Comparison of ENCODE assay signal across 8 mouse cellular contexts in the genomic region with DNA sequence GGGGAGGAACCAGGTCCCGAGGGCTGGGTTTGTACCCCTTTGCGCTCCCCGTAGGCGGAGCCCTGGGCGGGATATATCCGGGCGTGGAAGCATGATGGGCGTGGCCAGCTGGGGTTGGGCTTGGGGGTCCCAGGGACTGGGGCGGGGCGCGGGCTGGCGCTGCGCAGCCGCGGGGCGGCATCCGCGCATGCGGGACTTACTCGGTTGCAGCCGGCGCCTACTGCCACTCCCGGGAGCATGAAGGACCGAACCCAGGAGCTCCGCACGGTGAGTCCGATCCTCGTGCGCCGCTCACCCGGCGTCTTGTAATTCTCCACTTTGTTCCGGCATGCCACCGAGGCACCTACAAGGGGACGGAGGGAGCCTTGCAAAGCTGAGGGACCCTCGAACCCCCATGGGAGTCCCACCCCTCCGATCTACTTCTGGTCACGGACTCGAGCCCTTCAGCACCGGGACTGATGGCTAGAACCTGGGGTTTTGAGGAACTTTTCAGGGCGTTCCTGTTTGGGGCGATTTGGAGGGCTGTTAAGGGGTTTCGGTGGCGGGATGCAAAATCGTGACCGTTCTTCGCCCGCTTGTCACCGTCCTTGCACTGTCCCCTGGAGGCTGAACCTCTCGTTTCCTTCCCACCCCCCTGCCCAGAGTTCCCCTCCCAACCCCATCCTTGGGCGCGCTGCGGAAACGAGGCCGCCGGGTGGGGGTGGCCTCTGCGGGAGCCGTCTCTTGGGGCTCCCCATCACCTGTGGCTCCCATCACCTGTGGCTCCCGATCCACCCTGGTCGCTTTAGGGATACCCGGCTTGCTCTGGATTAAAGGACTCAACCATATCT. TPM values are rescaled to one million over a fixed set of nuclear protein-coding genes. Genes with fewer than 3 reads are reported as not detected.
A peak's percentile ranks its signal among the peaks of the same experiment; 100 is the strongest.
DNase-seq lines count a peak whose midpoint lies in the region; ATAC-seq and TF ChIP-seq lines count a peak whose summit lies in the region.

A gene (plus strand): TSS at position 139 of the 830 bp plus-strand sequence.

- H3K4me1 ChIP-seq in bone marrow macrophage, adult 2 months (ENCODE audit: control insufficient read depth, insufficient read depth, low read length) = peaks cover 11% of the 10 kb centered on the region
- peaks cover 37% of the 10 kb centered on the region for H3K4me1 ChIP-seq in forebrain, embryonic 10.5 days
- peaks cover 27 to 41% of the 10 kb centered on the region in 2 experiments for H3K4me1 ChIP-seq in heart, embryonic 14.5 days (ENCODE audit: control insufficient read depth in 2 of 2, insufficient read depth in 2 of 2, low read length in 2 of 2)
- H3K4me1 ChIP-seq in liver, embryonic 14.5 days (replicated peaks; ENCODE audit: control insufficient read depth in 2 of 2, insufficient read depth in 2 of 2, low read length in 1 of 2) = peaks cover 5 to 17% of the 10 kb centered on the region in 2 experiments; a peak in 3 of 4 replicates
- peaks cover 21% of the 10 kb centered on the region for H3K4me1 ChIP-seq in neural tube, embryonic 12.5 days
- peaks cover 2% of the 10 kb centered on the region; the same call in 1 of the 2 replicates for H3K4me1 ChIP-seq in stomach, postnatal 0 days (replicated peaks; ENCODE audit: control insufficient read depth, insufficient read depth)

- H3K36me3 ChIP-seq in forebrain, embryonic 10.5 days (replicated peaks) = no peaks in the 10 kb centered on the region
- no peaks in the 10 kb centered on the region for H3K36me3 ChIP-seq in heart, embryonic 14.5 days (ENCODE audit: control insufficient read depth, insufficient read depth, low read length)
- no peaks in the 10 kb centered on the region for H3K36me3 ChIP-seq in liver, embryonic 14.5 days (replicated peaks; ENCODE audit: control insufficient read depth, insufficient read depth, low read depth)
- H3K36me3 ChIP-seq in neural tube, embryonic 12.5 days = no peaks in the 10 kb centered on the region
- H3K36me3 ChIP-seq in stomach, postnatal 0 days (ENCODE audit: control insufficient read depth, insufficient read depth, low read length) = no peaks in the 10 kb centered on the region

- peak within 1 kb of the TSS; percentile 94 for H3K4me2 ChIP-seq in heart, embryonic 14.5 days (ENCODE audit: low read length)
- H3K4me2 ChIP-seq in liver, embryonic 14.5 days (ENCODE audit: low read depth) = peak within 1 kb of the TSS; percentile 78
- peak within 1 kb of the TSS; percentile 95 for H3K4me2 ChIP-seq in neural tube, embryonic 12.5 days (replicated peaks)
- H3K4me2 ChIP-seq in stomach, postnatal 0 days (replicated peaks; ENCODE audit: low read depth) = peak within 1 kb of the TSS; percentile 92

- under 1% methylated on average over 61 of the region's 61 CpGs for WGBS in forebrain, embryonic 10.5 days
- WGBS in heart, embryonic 14.5 days = under 1% methylated on average over 61 of the region's 61 CpGs
- under 1% methylated on average over 61 of the region's 61 CpGs for WGBS in liver, embryonic 14.5 days (ENCODE audit: insufficient replicate concordance)
- WGBS in neural tube, embryonic 12.5 days = under 1% methylated on average over 61 of the region's 61 CpGs
- under 1% methylated on average over 61 of the region's 61 CpGs for WGBS in stomach, postnatal 0 days

- H3K4me3 ChIP-seq in bone marrow macrophage, adult 2 months (ENCODE audit: insufficient read depth, low read length) = peak within 1 kb of the TSS; percentile 70
- peak within 1 kb of the TSS; percentile 76 for H3K4me3 ChIP-seq in forebrain, embryonic 10.5 days
- peak within 1 kb of the TSS; percentile 67 to 69 for H3K4me3 ChIP-seq in heart, embryonic 14.5 days (ENCODE audit: control insufficient read depth in 1 of 2, insufficient read depth in 1 of 2, low read depth in 1 of 2, low read length in 2 of 2)
- H3K4me3 ChIP-seq in liver, embryonic 14.5 days (ENCODE audit: insufficient read depth in 1 of 2, low read depth in 2 of 2, low read length in 2 of 2) = peak within 1 kb of the TSS; percentile 56
- H3K4me3 ChIP-seq in neural tube, embryonic 12.5 days = peak within 1 kb of the TSS; percentile 68
- H3K4me3 ChIP-seq in stomach, postnatal 0 days (ENCODE audit: low read depth, low read length) = peak within 1 kb of the TSS; percentile 49

- no peak for TF ChIP-seq POLR2A in bone marrow macrophage, adult 2 months (IDR thresholded peaks at IDR 0.05; ENCODE audit: borderline replicate concordance, low read depth, low read length)

- peak; percentile 89 for DNase-seq in forebrain, embryonic 10.5 days (ENCODE audit: extremely low spot score, low spot score)
- DNase-seq in kidney, postnatal 10 days = peak; percentile 95
- peak; percentile 56 to 70 (median 61) for DNase-seq in liver, embryonic 14.5 days (ENCODE audit: low read depth in 3 of 3, low spot score in 3 of 3)
- DNase-seq in stomach, postnatal 0 days (ENCODE audit: low spot score) = peak; percentile 83

- no peaks in the 10 kb centered on the region for H3K9me3 ChIP-seq in forebrain, embryonic 10.5 days
- H3K9me3 ChIP-seq in heart, embryonic 14.5 days (ENCODE audit: control insufficient read depth, low read length) = no peaks in the 10 kb centered on the region
- H3K9me3 ChIP-seq in liver, embryonic 14.5 days (ENCODE audit: control insufficient read depth, low read length) = no peaks in the 10 kb centered on the region
- no peaks in the 10 kb centered on the region for H3K9me3 ChIP-seq in neural tube, embryonic 12.5 days
- no peaks in the 10 kb centered on the region for H3K9me3 ChIP-seq in stomach, postnatal 0 days (ENCODE audit: control insufficient read depth, low read length)

- no peak for TF ChIP-seq CTCF in bone marrow macrophage, adult 2 months (IDR thresholded peaks at IDR 0.05; ENCODE audit: low read depth, low read length)
- TF ChIP-seq CTCF in liver, embryonic 14.5 days (IDR thresholded peaks at IDR 0.05; ENCODE audit: low read depth) = no peak
- 0 out of 2 replicates have a peak, but pooled peaks have one; percentile 8 for TF ChIP-seq CTCF in stomach, postnatal 0 days (IDR thresholded peaks at IDR 0.05; ENCODE audit: low read depth)

- peaks cover 17% of the 10 kb centered on the region for H3K27me3 ChIP-seq in forebrain, embryonic 10.5 days (ENCODE audit: poor library complexity, severe bottlenecking)
- no peaks in the 10 kb centered on the region for H3K27me3 ChIP-seq in heart, embryonic 14.5 days (ENCODE audit: control insufficient read depth, insufficient read depth, low read length)
- peaks cover 10% of the 10 kb centered on the region for H3K27me3 ChIP-seq in liver, embryonic 14.5 days (ENCODE audit: control insufficient read depth, insufficient read depth, low read length)
- no peaks in the 10 kb centered on the region for H3K27me3 ChIP-seq in neural tube, embryonic 12.5 days (replicated peaks)
- H3K27me3 ChIP-seq in stomach, postnatal 0 days (ENCODE audit: control insufficient read depth, insufficient read depth, low read length) = no peaks in the 10 kb centered on the region

- TF ChIP-seq EP300 in liver, embryonic 14.5 days (IDR thresholded peaks at IDR 0.05; ENCODE audit: low read depth) = no peak
- TF ChIP-seq EP300 in stomach, postnatal 0 days (optimal IDR thresholded peaks at IDR 0.05) = no peak

- H3K9ac ChIP-seq in heart, embryonic 14.5 days (ENCODE audit: low read length) = peak within 1 kb of the TSS; percentile 83
- H3K9ac ChIP-seq in liver, embryonic 14.5 days (replicated peaks) = peak within 1 kb of the TSS; percentile 45
- peak within 1 kb of the TSS; percentile 78 for H3K9ac ChIP-seq in neural tube, embryonic 12.5 days
- H3K9ac ChIP-seq in stomach, postnatal 0 days (ENCODE audit: low read length) = peak within 1 kb of the TSS; percentile 61

- no peak within 1 kb of the TSS for H3K27ac ChIP-seq in bone marrow macrophage, adult 2 months (ENCODE audit: insufficient read depth, low read depth, low read length)
- peak within 1 kb of the TSS; percentile 87 for H3K27ac ChIP-seq in forebrain, embryonic 10.5 days
- H3K27ac ChIP-seq in heart, embryonic 14.5 days (replicated peaks in 1 of 2; ENCODE audit: control insufficient read depth in 1 of 2, insufficient read depth in 1 of 2, low read depth in 2 of 2, low read length in 2 of 2) = peak within 1 kb of the TSS; percentile 33 to 85; a peak in 3 of 4 replicates
- H3K27ac ChIP-seq in liver, embryonic 14.5 days = no peak within 1 kb of the TSS
- H3K27ac ChIP-seq in neural tube, embryonic 12.5 days = no peak within 1 kb of the TSS
- no peak within 1 kb of the TSS for H3K27ac ChIP-seq in stomach, postnatal 0 days (replicated peaks)

- ATAC-seq in CD4-positive, CD25-positive, alpha-beta regulatory T cell, adult 4 months = peak; percentile 52
- peak; percentile 84 for ATAC-seq in heart, embryonic 14.5 days (ENCODE audit: insufficient number of reproducible peaks, insufficient read depth, low FRiP score, low read depth)
- peak; percentile 85 for ATAC-seq in liver, embryonic 14.5 days (ENCODE audit: insufficient read depth)
- peak; percentile 94 for ATAC-seq in neural tube, embryonic 12.5 days (ENCODE audit: low FRiP score, low read depth)
- ATAC-seq in stomach, postnatal 0 days (ENCODE audit: low FRiP score, low TSS enrichment) = peak; percentile 88

RNA-seq across cellular contexts. Expression of the gene that starts here (rescaled TPM):
- 10 to 100 TPM; 15.4 to 27.0 TPM for polyA plus RNA-seq in CD4-positive, CD25-positive, alpha-beta regulatory T cell, adult 4 months (2017; shearing (Covaris generic))
- 0.76 and 0.84 TPM in 2 replicates for polyA plus RNA-seq in bone marrow macrophage, adult 2 months (2012; ENCODE audit: insufficient read depth, insufficient read length, missing spikeins)
- 8.7 and 10.0 TPM in 2 replicates for polyA plus RNA-seq in forebrain, embryonic 10.5 days (2016; fragmentation: Nextera tagmentation; extraction: Ambion mirVana)
- 5.4 and 6.4 TPM in 2 replicates for polyA plus RNA-seq in heart, embryonic 14.5 days (2014; fragmentation: Nextera tagmentation; extraction: Ambion mirVana)
- 2.0 and 2.3 TPM in 2 replicates for polyA plus RNA-seq in liver, embryonic 14.5 days (2012; rRNA removed)
- polyA plus RNA-seq in liver, embryonic 14.5 days (2014; fragmentation: Nextera tagmentation; extraction: Ambion mirVana) = 0.72 and 0.73 TPM in 2 replicates
- polyA plus RNA-seq in neural tube, embryonic 12.5 days (2016; fragmentation: Nextera tagmentation; extraction: Ambion mirVana) = 41.6 and 54.5 TPM in 2 replicates
- polyA plus RNA-seq in stomach, postnatal 0 days (2015; fragmentation: Nextera tagmentation; extraction: Ambion mirVana) = 5.3 TPM in 2 replicates

Comparison
In these comparisons a context has a peak if more than half of its experiments do, and no peak if none do; other contexts are left out.
1. H3K27ac ChIP-seq: peak in forebrain, embryonic 10.5 days (single experiment) and heart, embryonic 14.5 days (2 of 2); none in bone marrow macrophage, adult 2 months (single experiment), liver, embryonic 14.5 days (single experiment), neural tube, embryonic 12.5 days (single experiment) and stomach, postnatal 0 days (single experiment).
2. Peak in every context shown above with its lines, with median percentiles within 50 percentile points of each other: ATAC-seq, H3K4me3 ChIP-seq, DNase-seq, H3K4me2 ChIP-seq and H3K9ac ChIP-seq.